Mouse (Mus musculus): ENCODE data around the gene Cacna1h. TPM values are rescaled to one million over a fixed set of nuclear protein-coding genes. Genes with fewer than 3 reads are reported as not detected.

Cacna1h gene
- polyA plus RNA-seq, 1 experiment: 0.12 TPM

- H3K4me3 ChIP-seq: no peak overlapping the region
- no peak overlapping the region for H3ac ChIP-seq (ENCODE audit: control insufficient read depth, insufficient read length)
- peaks cover 56% of the 10 kb centered on the region for H3K27me3 ChIP-seq (ENCODE audit: control insufficient read depth, insufficient read depth, insufficient read length)
- no peaks in the 10 kb centered on the region for H3K79me2 ChIP-seq (ENCODE audit: control insufficient read depth, insufficient read depth)
- no peak overlapping the region for H3K4me2 ChIP-seq (ENCODE audit: low read depth)
- H3K36me3 ChIP-seq (ENCODE audit: control insufficient read depth, insufficient read depth): no peaks in the 10 kb centered on the region
- TF ChIP-seq USF1 (IDR thresholded peaks at IDR 0.05; ENCODE audit: low read depth): no peak
Measured at GRCm38 (mm10) chr17:25425996-25426395, 7.6 kb downstream of the Cacna1h start.

- Histone ChIP-seq H3K79me2 (ENCODE audit: control insufficient read depth, insufficient read depth) (no peaks in the 10 kb centered on the region), H3K4me3 (no peak overlapping the region), H3K36me3 (ENCODE audit: control insufficient read depth, insufficient read depth) (no peaks in the 10 kb centered on the region), H3K4me2 (ENCODE audit: low read depth) (no peak overlapping the region), H3K27me3 (ENCODE audit: control insufficient read depth, insufficient read depth, insufficient read length) (peaks cover 54% of the 10 kb centered on the region), H3ac (ENCODE audit: control insufficient read depth, insufficient read length) (no peak overlapping the region)
- TF ChIP-seq POLR2AphosphoS2 (IDR thresholded peaks at IDR 0.05; ENCODE audit: insufficient read length, low read depth) (no peak), REST (IDR thresholded peaks at IDR 0.05; ENCODE audit: insufficient read depth, insufficient read length) (no peak), MAX (IDR thresholded peaks at IDR 0.05; ENCODE audit: low read depth) (no peak), MYOG (IDR thresholded peaks at IDR 0.05; ENCODE audit: control insufficient read depth in 1 of 3, insufficient read depth in 1 of 3, insufficient read length in 2 of 3, low read depth in 2 of 3) (no peak), TCF3 (IDR thresholded peaks at IDR 0.05; ENCODE audit: insufficient read length, low read depth) (no peak), SRF (IDR thresholded peaks at IDR 0.05; ENCODE audit: control insufficient read depth, insufficient read length, low read depth) (no peak), CEBPB (IDR thresholded peaks at IDR 0.05; ENCODE audit: insufficient read depth, poor library complexity, severe bottlenecking) (no peak), USF1 (IDR thresholded peaks at IDR 0.05; ENCODE audit: low read depth) (no peak), E2F4 (IDR thresholded peaks at IDR 0.05; ENCODE audit: insufficient read depth) (no peak), MYOD1 (IDR thresholded peaks at IDR 0.05; ENCODE audit: control insufficient read depth in 1 of 3, insufficient read length in 2 of 3, low read depth in 2 of 3) (no peak), POLR2A (IDR thresholded peaks at IDR 0.05; ENCODE audit: insufficient read length, low read depth) (no peak), TCF12 (IDR thresholded peaks at IDR 0.05; ENCODE audit: insufficient read depth, poor library complexity, severe bottlenecking) (no peak)
Measured at GRCm38 (mm10) chr17:25424526-25425080, 9.0 kb downstream of the Cacna1h start.

GRCm38 (mm10) chr17:25420998-25421397 lies 12.6 kb downstream of the Cacna1h start:
- peaks cover 40% of the 10 kb centered on the region for H3K27me3 ChIP-seq (ENCODE audit: control insufficient read depth, insufficient read depth, insufficient read length)
- no peaks in the 10 kb centered on the region for H3K36me3 ChIP-seq (ENCODE audit: control insufficient read depth, insufficient read depth)
- H3ac ChIP-seq (ENCODE audit: control insufficient read depth, insufficient read length): no peak overlapping the region
- H3K4me3 ChIP-seq: no peak overlapping the region
- TF ChIP-seq USF1 (IDR thresholded peaks at IDR 0.05; ENCODE audit: low read depth) (no peak), MYOD1 (IDR thresholded peaks at IDR 0.05; ENCODE audit: control insufficient read depth in 1 of 3, insufficient read length in 2 of 3, low read depth in 2 of 3) (no peak), MAX (IDR thresholded peaks at IDR 0.05; ENCODE audit: low read depth) (no peak), TCF12 (IDR thresholded peaks at IDR 0.05; ENCODE audit: insufficient read depth, poor library complexity, severe bottlenecking) (no peak), CEBPB (IDR thresholded peaks at IDR 0.05; ENCODE audit: insufficient read depth, poor library complexity, severe bottlenecking) (no peak), REST (IDR thresholded peaks at IDR 0.05; ENCODE audit: insufficient read depth, insufficient read length) (no peak), TCF3 (IDR thresholded peaks at IDR 0.05; ENCODE audit: insufficient read length, low read depth) (no peak), MYOG (IDR thresholded peaks at IDR 0.05; ENCODE audit: control insufficient read depth in 1 of 3, insufficient read depth in 1 of 3, insufficient read length in 2 of 3, low read depth in 2 of 3) (no peak), E2F4 (IDR thresholded peaks at IDR 0.05; ENCODE audit: insufficient read depth) (no peak), POLR2A (IDR thresholded peaks at IDR 0.05; ENCODE audit: insufficient read length, low read depth) (no peak), SRF (IDR thresholded peaks at IDR 0.05; ENCODE audit: control insufficient read depth, insufficient read length, low read depth) (no peak), POLR2AphosphoS2 (IDR thresholded peaks at IDR 0.05; ENCODE audit: insufficient read length, low read depth) (no peak)
- no peaks in the 10 kb centered on the region for H3K79me2 ChIP-seq (ENCODE audit: control insufficient read depth, insufficient read depth)
- no peak overlapping the region for H3K4me2 ChIP-seq (ENCODE audit: low read depth)

GRCm38 (mm10) chr17:25418926-25419325 lies 14.7 kb downstream of the Cacna1h start:
- no peaks in the 10 kb centered on the region for H3K36me3 ChIP-seq (ENCODE audit: control insufficient read depth, insufficient read depth)

DNA sequence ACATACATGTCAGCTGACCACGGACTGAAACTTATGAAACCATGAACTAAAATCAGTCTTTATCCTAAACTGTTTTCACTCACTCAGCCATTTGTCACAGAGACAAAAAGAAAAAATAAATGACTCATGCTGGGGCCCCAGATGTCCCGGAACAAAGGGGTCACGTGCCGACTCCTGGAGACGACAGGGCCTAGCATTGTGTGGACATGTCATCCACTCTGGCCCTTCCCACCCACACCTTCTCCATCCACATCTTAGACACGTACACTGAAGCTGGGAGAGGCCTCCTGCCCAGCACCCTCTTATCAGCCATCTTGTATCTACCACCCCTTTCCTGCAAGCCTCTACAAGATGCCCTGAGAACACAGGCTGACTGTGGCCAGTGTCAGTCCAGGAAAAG lies 15.6 kb downstream of the Cacna1h start:
- Histone ChIP-seq H3ac (ENCODE audit: control insufficient read depth, insufficient read length) (no peak overlapping the region), H3K4me3 (no peak overlapping the region), H3K79me2 (ENCODE audit: control insufficient read depth, insufficient read depth) (no peaks in the 10 kb centered on the region), H3K27me3 (ENCODE audit: control insufficient read depth, insufficient read depth, insufficient read length) (peaks cover 15% of the 10 kb centered on the region), H3K36me3 (ENCODE audit: control insufficient read depth, insufficient read depth) (no peaks in the 10 kb centered on the region), H3K4me2 (ENCODE audit: low read depth) (no peak overlapping the region)
- no peak for TF ChIP-seq SRF (IDR thresholded peaks at IDR 0.05; ENCODE audit: control insufficient read depth, insufficient read length, low read depth)
- TF ChIP-seq USF1 (IDR thresholded peaks at IDR 0.05; ENCODE audit: low read depth): peak; percentile 39

More at GRCm38 (mm10) chr17:25418926-25419325, 14.7 kb downstream of the Cacna1h start:
- TF ChIP-seq SRF (IDR thresholded peaks at IDR 0.05; ENCODE audit: control insufficient read depth, insufficient read length, low read depth) (no peak), MYOG (IDR thresholded peaks at IDR 0.05; ENCODE audit: control insufficient read depth in 1 of 3, insufficient read depth in 1 of 3, insufficient read length in 2 of 3, low read depth in 2 of 3) (no peak), MYOD1 (IDR thresholded peaks at IDR 0.05; ENCODE audit: control insufficient read depth in 1 of 3, insufficient read length in 2 of 3, low read depth in 2 of 3) (no peak), POLR2AphosphoS2 (IDR thresholded peaks at IDR 0.05; ENCODE audit: insufficient read length, low read depth) (no peak)
- no peak overlapping the region for H3ac ChIP-seq (ENCODE audit: control insufficient read depth, insufficient read length)
- no peaks in the 10 kb centered on the region for H3K79me2 ChIP-seq (ENCODE audit: control insufficient read depth, insufficient read depth)
- H3K4me2 ChIP-seq (ENCODE audit: low read depth): no peak overlapping the region
- peaks cover 25% of the 10 kb centered on the region for H3K27me3 ChIP-seq (ENCODE audit: control insufficient read depth, insufficient read depth, insufficient read length)
- H3K4me3 ChIP-seq: no peak overlapping the region

Measured in myocyte (in vitro differentiated cells).